Mouse (Mus musculus) cerebellum, adult 2 months (tissue): Measurements from ENCODE around the gene Sult2b1.

Source experiments
- CTCF ChIP-seq: fragments of 200-500 bp; IDR thresholded peaks from 2 replicates; pipeline ENCODE4 v1.5.1; 2011; ENCODE audit warnings: low read depth, mild to moderate bottlenecking, control low read depth, low read length, moderate library complexity, borderline replicate concordance; ENCODE audit not compliant: insufficient read depth
- POLR2A ChIP-seq: fragments of 200-500 bp; IDR thresholded peaks from 2 replicates; pipeline ENCODE4 v1.6.1; 2011; ENCODE audit warnings: low read length, control low read depth, borderline replicate concordance; ENCODE audit not compliant: insufficient read depth

GRCm38 (mm10) chr7:45705873-45706281, 78.6 kb downstream of the Sult2b1 start:
- TF ChIP-seq POLR2A: peak; percentile 47; the same call in 1 of the 2 replicates
- TF ChIP-seq CTCF: no peak
